Mouse (Mus musculus): ENCODE results near the gene Cnnm2. TPM values are rescaled to one million over a fixed set of nuclear protein-coding genes. Genes with fewer than 3 reads are reported as not detected.
"Not testable (repeated sequence)": the region's sequence is repeated elsewhere in the genome, so short reads cannot be mapped to it uniquely, and the experiment has no call there.

Gene Cnnm2
- polyA plus RNA-seq, 1 experiment from 2014 or later, result 2.4 TPM

- Histone ChIP-seq H3K27me3 (replicated peaks; ENCODE audit: insufficient read depth, low read length) (no peaks in the 10 kb centered on the region), H3K9me3 (ENCODE audit: low read length) (no peaks in the 10 kb centered on the region), H3K36me3 (ENCODE audit: insufficient read depth, low read length) (no peaks in the 10 kb centered on the region), H3K4me1 (ENCODE audit: insufficient read depth, low read depth, low read length) (peaks cover 13% of the 10 kb centered on the region; the same call in 1 of the 2 replicates), H3K27ac (ENCODE audit: low read length) (no peak overlapping the region), H3K4me3 (ENCODE audit: low read depth, low read length) (no peak overlapping the region), H3K9ac (replicated peaks; ENCODE audit: low read depth) (no peak overlapping the region), H3K4me2 (replicated peaks; ENCODE audit: low read depth, low read length) (no peak overlapping the region)
- DNase-seq (ENCODE audit: low spot score), result no peak
- no peak for ATAC-seq
- WGBS, result 76% methylated on average over 5 of the region's 5 CpGs
- TF ChIP-seq EP300 (IDR thresholded peaks at IDR 0.05), result no peak
- no peak for TF ChIP-seq CTCF (IDR thresholded peaks at IDR 0.05)
These were observed 4.7 kb downstream of the Cnnm2 start for GRCm38 (mm10) chr19:46766125-46766524.

- Histone ChIP-seq H3K9ac (replicated peaks; ENCODE audit: low read depth) (no peak overlapping the region), H3K27me3 (replicated peaks; ENCODE audit: insufficient read depth, low read length) (no peaks in the 10 kb centered on the region), H3K9me3 (ENCODE audit: low read length) (no peaks in the 10 kb centered on the region), H3K36me3 (ENCODE audit: insufficient read depth, low read length) (no peaks in the 10 kb centered on the region), H3K4me3 (ENCODE audit: low read depth, low read length) (no peak overlapping the region), H3K4me2 (replicated peaks; ENCODE audit: low read depth, low read length) (no peak overlapping the region), H3K4me1 (ENCODE audit: insufficient read depth, low read depth, low read length) (no peaks in the 10 kb centered on the region), H3K27ac (ENCODE audit: low read length) (no peak overlapping the region)
- 83% methylated on average over 11 of the region's 11 CpGs for WGBS
- no peak for ATAC-seq
- no peak for TF ChIP-seq CTCF (IDR thresholded peaks at IDR 0.05)
- TF ChIP-seq EP300 (IDR thresholded peaks at IDR 0.05), result no peak
- no peak for DNase-seq (ENCODE audit: low spot score)
These were observed 8.4 kb downstream of the Cnnm2 start for GRCm38 (mm10) chr19:46769759-46770158.

DNA sequence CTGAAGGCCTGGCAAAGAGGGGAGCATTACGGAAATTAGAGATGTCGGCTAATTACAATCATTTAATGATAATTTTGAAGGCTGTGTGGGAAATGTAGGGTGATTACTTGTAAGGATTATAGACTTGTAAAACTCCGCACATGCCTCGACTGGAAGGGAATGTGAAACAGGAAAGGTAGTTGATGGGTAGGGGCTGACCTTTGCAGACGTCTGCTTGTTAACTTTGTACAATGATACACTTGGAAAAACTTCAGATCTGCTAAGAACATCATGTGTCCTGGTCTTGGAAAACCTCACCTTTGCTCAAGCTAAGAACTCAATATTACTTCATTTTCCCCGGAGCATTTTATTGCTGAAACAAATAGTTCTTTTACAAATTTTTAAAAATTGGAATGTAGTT, 10.4 kb downstream of the Cnnm2 start:
- no peak for TF ChIP-seq EP300 (IDR thresholded peaks at IDR 0.05)
- no peak for TF ChIP-seq CTCF (IDR thresholded peaks at IDR 0.05)
- no peak overlapping the region for H3K9ac ChIP-seq (replicated peaks; ENCODE audit: low read depth)
- WGBS, result 81% methylated on average over 6 of the region's 6 CpGs
- no peak overlapping the region for H3K4me3 ChIP-seq (ENCODE audit: low read depth, low read length)
- no peaks in the 10 kb centered on the region for H3K9me3 ChIP-seq (ENCODE audit: low read length)
- DNase-seq (ENCODE audit: low spot score) (no peak), ATAC-seq (no peak)
- no peak overlapping the region for H3K27ac ChIP-seq (ENCODE audit: low read length)
- H3K27me3 ChIP-seq (replicated peaks; ENCODE audit: insufficient read depth, low read length), result no peaks in the 10 kb centered on the region
- H3K4me1 ChIP-seq (ENCODE audit: insufficient read depth, low read depth, low read length), result no peaks in the 10 kb centered on the region
- no peak overlapping the region for H3K4me2 ChIP-seq (replicated peaks; ENCODE audit: low read depth, low read length)
- H3K36me3 ChIP-seq (ENCODE audit: insufficient read depth, low read length), result no peaks in the 10 kb centered on the region

DNA sequence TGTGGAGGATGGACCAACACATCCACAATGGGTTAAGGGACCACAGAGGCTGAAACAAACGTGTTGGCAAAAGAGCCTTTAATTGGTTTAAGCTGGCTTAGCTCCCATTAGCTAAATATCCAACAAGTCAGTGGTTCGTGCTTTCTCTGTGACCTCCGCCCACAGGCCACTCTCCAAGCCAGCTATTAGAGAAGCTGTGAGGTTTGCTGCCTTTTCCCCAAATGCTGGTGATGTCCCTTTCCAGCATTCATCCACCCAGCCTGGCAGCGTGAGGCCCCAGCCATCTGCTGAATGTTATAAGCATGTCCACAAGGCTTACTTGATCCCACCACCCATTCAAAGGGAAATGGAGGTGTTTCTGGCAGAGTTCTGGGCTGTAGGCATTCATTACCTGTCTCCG, 15.0 kb downstream of the Cnnm2 start:
- H3K4me1 ChIP-seq (ENCODE audit: insufficient read depth, low read depth, low read length), result no peaks in the 10 kb centered on the region
- no peak for ATAC-seq
- H3K4me2 ChIP-seq (replicated peaks; ENCODE audit: low read depth, low read length), result no peak overlapping the region
- no peak overlapping the region for H3K9ac ChIP-seq (replicated peaks; ENCODE audit: low read depth)
- H3K9me3 ChIP-seq (ENCODE audit: low read length), result no peaks in the 10 kb centered on the region
- H3K4me3 ChIP-seq (ENCODE audit: low read depth, low read length), result no peak overlapping the region
- no peaks in the 10 kb centered on the region for H3K36me3 ChIP-seq (ENCODE audit: insufficient read depth, low read length)
- WGBS, result 61% methylated on average over 5 of the region's 5 CpGs
- H3K27ac ChIP-seq (ENCODE audit: low read length), result no peak overlapping the region
- no peak for DNase-seq (ENCODE audit: low spot score)
- no peaks in the 10 kb centered on the region for H3K27me3 ChIP-seq (replicated peaks; ENCODE audit: insufficient read depth, low read length)
- TF ChIP-seq CTCF (IDR thresholded peaks at IDR 0.05), result no peak
- TF ChIP-seq EP300 (IDR thresholded peaks at IDR 0.05), result no peak

GRCm38 (mm10) chr19:46776850-46777249, 15.5 kb downstream of the Cnnm2 start:
- ATAC-seq (no peak), DNase-seq (ENCODE audit: low spot score) (no peak)
- Histone ChIP-seq H3K4me3 (ENCODE audit: low read depth, low read length) (no peak overlapping the region), H3K9me3 (ENCODE audit: low read length) (no peaks in the 10 kb centered on the region), H3K4me1 (ENCODE audit: insufficient read depth, low read depth, low read length) (no peaks in the 10 kb centered on the region), H3K4me2 (replicated peaks; ENCODE audit: low read depth, low read length) (no peak overlapping the region), H3K9ac (replicated peaks; ENCODE audit: low read depth) (no peak overlapping the region), H3K27me3 (replicated peaks; ENCODE audit: insufficient read depth, low read length) (no peaks in the 10 kb centered on the region), H3K27ac (ENCODE audit: low read length) (no peak overlapping the region), H3K36me3 (ENCODE audit: insufficient read depth, low read length) (no peaks in the 10 kb centered on the region)
- TF ChIP-seq EP300 (IDR thresholded peaks at IDR 0.05) (no peak), CTCF (IDR thresholded peaks at IDR 0.05) (no peak)
- WGBS, result 81% methylated on average over 3 of the region's 3 CpGs

- no peak overlapping the region for H3K27ac ChIP-seq (ENCODE audit: low read length)
- peak; percentile 57 for DNase-seq (ENCODE audit: low spot score)
- 43% methylated on average over 12 of the region's 12 CpGs for WGBS
- no peak for TF ChIP-seq CTCF (IDR thresholded peaks at IDR 0.05)
- no peak for TF ChIP-seq EP300 (IDR thresholded peaks at IDR 0.05)
- no peak overlapping the region for H3K9ac ChIP-seq (replicated peaks; ENCODE audit: low read depth)
- no peaks in the 10 kb centered on the region for H3K4me1 ChIP-seq (ENCODE audit: insufficient read depth, low read depth, low read length)
- H3K4me3 ChIP-seq (ENCODE audit: low read depth, low read length), result no peak overlapping the region
- peak; percentile 58 for ATAC-seq
- no peaks in the 10 kb centered on the region for H3K36me3 ChIP-seq (ENCODE audit: insufficient read depth, low read length)
- H3K9me3 ChIP-seq (ENCODE audit: low read length), result no peaks in the 10 kb centered on the region
- no peaks in the 10 kb centered on the region for H3K27me3 ChIP-seq (replicated peaks; ENCODE audit: insufficient read depth, low read length)
- no peak overlapping the region for H3K4me2 ChIP-seq (replicated peaks; ENCODE audit: low read depth, low read length)
These were observed 16.7 kb downstream of the Cnnm2 start for GRCm38 (mm10) chr19:46777928-46778680.

- not testable (repeated sequence) for H3K4me1 ChIP-seq (ENCODE audit: insufficient read depth, low read depth, low read length); H3K4me3 ChIP-seq (ENCODE audit: low read depth, low read length); H3K27me3 ChIP-seq (replicated peaks; ENCODE audit: insufficient read depth, low read length); DNase-seq (ENCODE audit: low spot score); H3K4me2 ChIP-seq (replicated peaks; ENCODE audit: low read depth, low read length); H3K9ac ChIP-seq (replicated peaks; ENCODE audit: low read depth); H3K9me3 ChIP-seq (ENCODE audit: low read length); H3K36me3 ChIP-seq (ENCODE audit: insufficient read depth, low read length); ATAC-seq; H3K27ac ChIP-seq (ENCODE audit: low read length)
- WGBS, result 91% methylated on average over 1 of the region's 1 CpGs
These were observed 17.7 kb downstream of the Cnnm2 start for GRCm38 (mm10) chr19:46779130-46779529.
